Mouse (Mus musculus): Measurements from ENCODE around the gene Setd5. TPM values are rescaled to one million over a fixed set of nuclear protein-coding genes. Genes with fewer than 3 reads are reported as not detected.

The Setd5 gene
- polyA plus RNA-seq, 1 experiment from 2014 or later, result 66.3 TPM

DNA sequence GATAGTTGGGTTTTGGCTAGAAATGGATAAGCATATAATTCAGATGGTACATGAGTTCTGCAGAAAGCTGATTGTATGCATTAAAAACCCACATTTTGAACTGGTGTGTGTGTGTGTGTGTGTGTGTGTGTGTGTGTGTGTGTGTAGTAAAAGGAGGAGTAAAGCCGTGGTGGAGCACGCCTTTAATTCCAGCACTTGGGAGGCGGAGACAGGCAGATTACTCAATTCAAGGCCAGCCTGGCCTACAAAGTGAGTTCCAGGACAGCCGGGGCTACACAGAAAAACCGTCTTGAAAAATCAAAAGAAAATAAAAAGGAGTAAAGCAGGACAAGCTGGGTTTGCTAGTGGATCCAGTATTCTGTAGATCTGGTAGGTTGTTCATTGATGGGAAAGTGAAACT lies 20.5 kb downstream of the Setd5 start:
- H3K4me1 ChIP-seq (ENCODE audit: control insufficient read depth, insufficient read depth, low read length), result peaks cover 20% of the 10 kb centered on the region
- no peak overlapping the region for H3K9ac ChIP-seq (ENCODE audit: low read length)
- no peaks in the 10 kb centered on the region for H3K27me3 ChIP-seq (ENCODE audit: control insufficient read depth, insufficient read depth, low read length)
- ATAC-seq (ENCODE audit: insufficient read depth, low FRiP score), result no peak
- no peaks in the 10 kb centered on the region for H3K9me3 ChIP-seq (replicated peaks; ENCODE audit: control insufficient read depth, low read length)
- no peak overlapping the region for H3K4me3 ChIP-seq (replicated peaks; ENCODE audit: low read length)
- H3K4me2 ChIP-seq (ENCODE audit: low read depth, low read length), result no peak overlapping the region
- no peak overlapping the region for H3K27ac ChIP-seq (ENCODE audit: low read length)
- 79% methylated on average over 5 of the region's 5 CpGs for WGBS
- H3K36me3 ChIP-seq (ENCODE audit: control insufficient read depth, insufficient read depth, low read length), result no peaks in the 10 kb centered on the region

DNA sequence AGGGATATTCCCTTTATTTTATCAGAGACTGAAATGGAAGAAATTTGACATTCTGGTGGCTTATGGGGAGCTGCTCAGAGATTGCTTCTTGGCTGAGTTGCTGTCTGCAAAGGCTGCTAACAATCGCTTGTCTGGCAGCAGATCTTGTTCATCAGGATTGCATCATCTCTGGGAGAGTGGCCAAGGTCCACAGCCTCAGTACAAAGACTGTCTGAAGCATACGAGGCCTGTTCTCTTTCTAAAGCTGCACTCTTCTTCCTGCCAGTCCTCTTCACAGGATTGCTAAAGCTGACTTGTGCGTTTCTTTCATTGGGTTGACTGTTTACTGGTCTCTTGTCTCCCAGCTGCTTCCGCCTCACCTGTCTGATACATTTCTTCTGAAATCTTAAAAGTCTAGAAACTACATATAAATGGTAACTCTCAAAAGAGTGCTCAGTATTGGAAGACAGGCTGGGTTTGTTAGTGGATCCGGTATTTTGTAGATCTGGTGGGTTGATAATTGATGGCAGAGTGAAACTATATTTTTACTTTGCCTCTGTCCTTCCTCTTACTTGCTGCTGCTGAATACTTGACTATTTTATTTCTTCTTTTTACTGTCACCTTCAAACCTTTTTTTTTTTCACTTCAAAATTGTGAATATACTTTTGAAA lies 22.6 kb downstream of the Setd5 start:
- Histone ChIP-seq H3K4me2 (ENCODE audit: low read depth, low read length) (peak overlapping the region; percentile 37), H3K9ac (ENCODE audit: low read length) (peak overlapping the region; percentile 31; the same call in 1 of the 2 replicates)

DNA sequence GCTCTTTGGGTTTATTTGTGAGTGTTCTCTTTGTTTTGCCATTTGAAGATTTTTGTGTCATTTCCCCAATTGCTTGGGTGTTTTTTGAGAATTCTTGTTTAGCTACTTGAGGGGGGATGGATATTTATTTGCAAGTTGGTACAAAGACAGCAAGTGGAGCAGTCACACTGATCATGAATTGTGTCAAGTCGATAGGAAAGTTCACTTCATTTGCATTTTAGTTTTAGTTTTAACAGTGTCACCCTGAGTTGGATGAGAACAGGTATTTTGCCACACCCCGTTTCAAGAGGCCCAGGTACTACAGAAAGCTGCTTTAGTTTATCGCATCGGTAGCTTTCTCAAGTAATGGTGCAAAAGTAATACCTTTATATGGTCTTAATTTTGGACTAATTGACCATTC lies 25.4 kb downstream of the Setd5 start:
- Histone ChIP-seq H3K4me3 (replicated peaks; ENCODE audit: low read length) (no peak overlapping the region), H3K27me3 (ENCODE audit: control insufficient read depth, insufficient read depth, low read length) (no peaks in the 10 kb centered on the region), H3K27ac (ENCODE audit: low read length) (no peak overlapping the region), H3K4me2 (ENCODE audit: low read depth, low read length) (no peak overlapping the region), H3K9me3 (replicated peaks; ENCODE audit: control insufficient read depth, low read length) (no peaks in the 10 kb centered on the region), H3K36me3 (ENCODE audit: control insufficient read depth, insufficient read depth, low read length) (no peaks in the 10 kb centered on the region), H3K4me1 (ENCODE audit: control insufficient read depth, insufficient read depth, low read length) (peaks cover 13% of the 10 kb centered on the region), H3K9ac (ENCODE audit: low read length) (no peak overlapping the region)
- ATAC-seq (ENCODE audit: insufficient read depth, low FRiP score), result no peak
- WGBS, result 78% methylated on average over 4 of the region's 4 CpGs

More for the DNA sequence above, 22.6 kb downstream of the Setd5 start:
- peak; percentile 93 for ATAC-seq (ENCODE audit: insufficient read depth, low FRiP score)
- Histone ChIP-seq H3K4me1 (ENCODE audit: control insufficient read depth, insufficient read depth, low read length) (peaks cover 20% of the 10 kb centered on the region), H3K9me3 (replicated peaks; ENCODE audit: control insufficient read depth, low read length) (no peaks in the 10 kb centered on the region), H3K36me3 (ENCODE audit: control insufficient read depth, insufficient read depth, low read length) (no peaks in the 10 kb centered on the region), H3K27me3 (ENCODE audit: control insufficient read depth, insufficient read depth, low read length) (no peaks in the 10 kb centered on the region), H3K4me3 (replicated peaks; ENCODE audit: low read length) (no peak overlapping the region), H3K27ac (ENCODE audit: low read length) (peak overlapping the region; percentile 87)
- 13% methylated on average over 5 of the region's 5 CpGs for WGBS

DNA sequence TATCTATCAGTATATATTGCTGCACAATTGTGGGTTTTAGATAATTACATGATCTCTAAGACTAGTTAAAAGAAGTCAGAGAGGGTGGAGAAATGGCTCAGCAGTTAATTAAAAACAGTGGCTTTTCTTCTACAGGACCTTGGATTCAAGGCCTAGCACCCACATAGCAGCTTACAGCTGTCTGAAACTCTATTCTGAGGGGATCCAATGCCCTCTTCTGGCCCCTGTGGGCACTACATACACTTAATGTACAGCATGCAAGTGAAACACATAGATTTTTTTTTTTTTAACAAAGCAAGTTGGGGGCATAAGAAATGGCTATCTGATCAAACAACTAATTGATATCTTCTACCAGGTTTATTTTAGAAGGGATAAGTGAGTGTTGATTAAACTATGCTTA lies 26.6 kb downstream of the Setd5 start:
- no peaks in the 10 kb centered on the region for H3K27me3 ChIP-seq (ENCODE audit: control insufficient read depth, insufficient read depth, low read length)
- peaks cover 11% of the 10 kb centered on the region for H3K4me1 ChIP-seq (ENCODE audit: control insufficient read depth, insufficient read depth, low read length)
- no peak overlapping the region for H3K4me3 ChIP-seq (replicated peaks; ENCODE audit: low read length)
- no peak overlapping the region for H3K4me2 ChIP-seq (ENCODE audit: low read depth, low read length)
- H3K36me3 ChIP-seq (ENCODE audit: control insufficient read depth, insufficient read depth, low read length), result no peaks in the 10 kb centered on the region
- no peak overlapping the region for H3K27ac ChIP-seq (ENCODE audit: low read length)
- ATAC-seq (ENCODE audit: insufficient read depth, low FRiP score), result no peak
- no peaks in the 10 kb centered on the region for H3K9me3 ChIP-seq (replicated peaks; ENCODE audit: control insufficient read depth, low read length)
- H3K9ac ChIP-seq (ENCODE audit: low read length), result no peak overlapping the region

DNA sequence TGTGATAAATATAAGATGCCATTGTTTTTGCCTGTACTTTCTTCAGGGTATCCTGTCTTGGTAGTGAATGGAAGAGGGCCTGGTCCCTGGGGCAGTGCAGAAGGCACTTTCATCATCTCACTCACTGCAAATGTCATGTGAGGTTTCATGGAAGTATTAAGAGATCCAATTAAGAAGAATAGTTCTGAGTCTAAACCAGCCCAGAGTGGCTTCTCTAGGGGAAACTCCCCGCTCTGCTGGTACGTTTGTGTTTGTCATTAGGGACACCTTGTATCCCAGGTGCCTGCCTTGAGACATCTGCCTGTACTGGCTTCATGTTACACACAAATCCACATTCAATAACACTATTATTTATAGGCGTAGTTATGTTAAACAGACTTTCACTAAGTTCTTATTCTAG lies 32.2 kb downstream of the Setd5 start:
- 0 out of 2 replicates have a peak, but pooled peaks cover 18% of the 10 kb centered on the region for H3K36me3 ChIP-seq (ENCODE audit: control insufficient read depth, insufficient read depth, low read length)
- ATAC-seq (ENCODE audit: insufficient read depth, low FRiP score), result no peak
- no peaks in the 10 kb centered on the region; the same call in 1 of the 2 replicates for H3K4me1 ChIP-seq (ENCODE audit: control insufficient read depth, insufficient read depth, low read length)
- H3K4me2 ChIP-seq (ENCODE audit: low read depth, low read length), result no peak overlapping the region
- no peaks in the 10 kb centered on the region for H3K9me3 ChIP-seq (replicated peaks; ENCODE audit: control insufficient read depth, low read length)
- no peaks in the 10 kb centered on the region for H3K27me3 ChIP-seq (ENCODE audit: control insufficient read depth, insufficient read depth, low read length)
- 86% methylated on average over 3 of the region's 3 CpGs for WGBS
- H3K4me3 ChIP-seq (replicated peaks; ENCODE audit: low read length), result no peak overlapping the region
- H3K9ac ChIP-seq (ENCODE audit: low read length), result no peak overlapping the region
- H3K27ac ChIP-seq (ENCODE audit: low read length), result no peak overlapping the region

DNA sequence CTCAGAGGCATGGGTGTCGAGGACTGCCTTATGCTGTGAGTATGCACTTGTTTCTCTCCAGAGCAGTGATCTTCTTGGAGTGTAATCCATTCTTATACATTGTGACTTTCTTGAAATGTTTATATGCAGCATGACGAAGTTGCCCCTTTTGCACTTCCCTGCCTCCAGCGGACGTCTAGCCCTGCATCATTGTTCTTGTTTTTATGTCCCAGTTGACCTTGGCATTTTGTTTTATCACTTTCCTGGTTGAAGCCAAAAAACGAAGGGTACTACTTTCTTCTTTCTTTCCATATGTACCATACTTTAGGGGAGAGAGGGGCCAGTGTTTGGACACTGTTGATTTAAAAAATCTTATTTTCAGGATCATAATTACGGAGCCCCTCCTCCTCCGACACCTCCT lies 32.8 kb downstream of the Setd5 start:
- no peak overlapping the region for H3K4me3 ChIP-seq (replicated peaks; ENCODE audit: low read length)
- H3K4me1 ChIP-seq (ENCODE audit: control insufficient read depth, insufficient read depth, low read length), result no peaks in the 10 kb centered on the region
- 81% methylated on average over 7 of the region's 7 CpGs for WGBS
- H3K36me3 ChIP-seq (ENCODE audit: control insufficient read depth, insufficient read depth, low read length), result peaks cover 23% of the 10 kb centered on the region; the same call in 1 of the 2 replicates
- no peaks in the 10 kb centered on the region for H3K27me3 ChIP-seq (ENCODE audit: control insufficient read depth, insufficient read depth, low read length)
- no peak overlapping the region for H3K4me2 ChIP-seq (ENCODE audit: low read depth, low read length)
- no peak overlapping the region for H3K27ac ChIP-seq (ENCODE audit: low read length)
- no peak for ATAC-seq (ENCODE audit: insufficient read depth, low FRiP score)
- no peaks in the 10 kb centered on the region for H3K9me3 ChIP-seq (replicated peaks; ENCODE audit: control insufficient read depth, low read length)
- no peak overlapping the region for H3K9ac ChIP-seq (ENCODE audit: low read length)

DNA sequence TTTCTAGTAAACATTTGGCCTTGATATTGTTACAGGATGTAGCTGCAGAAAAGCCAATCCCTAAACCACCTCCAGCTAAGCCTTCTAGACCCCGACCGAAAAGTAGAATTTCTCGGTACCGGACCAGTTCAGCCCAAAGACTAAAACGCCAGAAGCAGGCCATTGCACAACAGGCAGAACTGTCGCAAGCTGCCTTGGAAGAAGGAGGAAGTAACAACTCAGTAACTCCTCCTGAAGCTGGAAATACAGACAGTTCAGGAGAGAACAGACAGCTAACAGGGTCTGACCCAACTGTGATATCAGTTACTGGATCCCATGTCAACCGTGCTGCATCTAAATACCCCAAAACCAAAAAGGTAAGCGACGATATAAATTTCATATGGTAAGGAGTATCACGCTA lies 43.6 kb downstream of the Setd5 start:
- no peak for ATAC-seq (ENCODE audit: insufficient read depth, low FRiP score)
- 93% methylated on average over 10 of the region's 10 CpGs for WGBS
- no peaks in the 10 kb centered on the region for H3K9me3 ChIP-seq (replicated peaks; ENCODE audit: control insufficient read depth, low read length)

DNA sequence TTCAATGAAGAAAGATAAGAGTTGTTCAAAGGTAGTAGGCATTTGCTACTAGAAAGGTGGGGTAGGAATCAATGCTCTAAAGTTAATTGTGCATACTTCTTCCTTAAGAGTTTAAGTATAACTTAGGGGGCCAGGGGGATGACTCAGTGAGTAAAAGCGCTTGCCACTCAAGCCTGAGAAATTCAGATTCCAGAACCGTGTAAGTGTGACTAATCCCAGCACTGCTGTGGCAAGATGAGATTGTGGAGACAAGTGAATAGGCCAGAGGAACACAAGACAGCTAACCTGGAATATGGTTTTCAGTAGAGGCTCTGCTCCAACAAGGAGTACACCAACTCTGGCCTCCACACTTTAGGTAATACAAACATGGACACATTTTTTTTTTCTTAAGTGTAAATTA lies 56.2 kb downstream of the Setd5 start:
- H3K36me3 ChIP-seq (ENCODE audit: control insufficient read depth, insufficient read depth, low read length), result peaks cover 17% of the 10 kb centered on the region
- H3K27ac ChIP-seq (ENCODE audit: low read length), result no peak overlapping the region
- ATAC-seq (ENCODE audit: insufficient read depth, low FRiP score), result no peak
- 86% methylated on average over 2 of the region's 2 CpGs for WGBS
- H3K4me1 ChIP-seq (ENCODE audit: control insufficient read depth, insufficient read depth, low read length), result no peaks in the 10 kb centered on the region
- no peaks in the 10 kb centered on the region for H3K9me3 ChIP-seq (replicated peaks; ENCODE audit: control insufficient read depth, low read length)
- no peak overlapping the region for H3K4me3 ChIP-seq (replicated peaks; ENCODE audit: low read length)
- no peak overlapping the region for H3K4me2 ChIP-seq (ENCODE audit: low read depth, low read length)
- no peaks in the 10 kb centered on the region for H3K27me3 ChIP-seq (ENCODE audit: control insufficient read depth, insufficient read depth, low read length)
- H3K9ac ChIP-seq (ENCODE audit: low read length), result no peak overlapping the region

More for the DNA sequence above, 43.6 kb downstream of the Setd5 start:
- H3K9ac ChIP-seq (ENCODE audit: low read length), result no peak overlapping the region
- H3K4me3 ChIP-seq (replicated peaks; ENCODE audit: low read length), result no peak overlapping the region
- H3K27ac ChIP-seq (ENCODE audit: low read length), result no peak overlapping the region
- H3K4me2 ChIP-seq (ENCODE audit: low read depth, low read length), result no peak overlapping the region
- peaks cover 28% of the 10 kb centered on the region for H3K36me3 ChIP-seq (ENCODE audit: control insufficient read depth, insufficient read depth, low read length)
- H3K4me1 ChIP-seq (ENCODE audit: control insufficient read depth, insufficient read depth, low read length), result no peaks in the 10 kb centered on the region
- H3K27me3 ChIP-seq (ENCODE audit: control insufficient read depth, insufficient read depth, low read length), result no peaks in the 10 kb centered on the region

DNA sequence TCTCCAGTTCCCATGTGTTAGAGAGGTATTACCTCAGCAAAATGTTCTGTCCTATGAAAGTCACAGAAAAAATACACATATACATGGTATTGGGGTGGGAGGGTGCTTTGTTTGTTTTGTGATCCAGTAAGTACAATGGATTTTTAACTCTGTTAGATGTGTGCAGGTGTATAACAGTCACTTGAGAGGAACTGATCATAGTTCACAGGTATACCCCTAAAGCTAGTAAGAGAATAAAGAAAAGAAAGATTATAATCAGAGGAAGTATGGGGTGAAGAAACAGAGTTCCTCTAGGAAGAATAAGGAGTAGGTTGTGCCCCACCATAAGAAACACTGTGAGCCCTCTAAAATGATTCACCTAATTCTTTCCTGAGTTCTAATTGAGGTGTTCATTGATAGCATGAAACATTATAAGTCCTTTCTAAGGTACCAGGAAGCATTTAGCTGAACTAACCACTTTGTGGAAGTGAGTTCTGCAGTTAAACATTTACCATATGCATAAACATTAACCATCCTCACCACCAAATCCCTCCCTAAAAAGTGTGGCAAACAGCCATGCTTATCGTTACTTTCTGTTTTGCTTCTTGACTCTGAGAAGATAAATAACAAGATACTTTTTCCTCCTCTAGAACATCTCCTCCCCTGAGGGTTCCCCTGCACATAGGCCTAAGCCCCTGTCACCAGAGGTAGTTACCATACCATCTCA lies 64.4 kb downstream of the Setd5 start:
- H3K4me3 ChIP-seq (replicated peaks; ENCODE audit: low read length), result no peak overlapping the region
- no peak overlapping the region for H3K9ac ChIP-seq (ENCODE audit: low read length)
- no peaks in the 10 kb centered on the region for H3K9me3 ChIP-seq (replicated peaks; ENCODE audit: control insufficient read depth, low read length)
- H3K4me2 ChIP-seq (ENCODE audit: low read depth, low read length), result no peak overlapping the region
- H3K4me1 ChIP-seq (ENCODE audit: control insufficient read depth, insufficient read depth, low read length), result peaks cover 2% of the 10 kb centered on the region; the same call in 1 of the 2 replicates
- no peaks in the 10 kb centered on the region for H3K27me3 ChIP-seq (ENCODE audit: control insufficient read depth, insufficient read depth, low read length)
- peak overlapping the region; percentile 44; the same call in 1 of the 2 replicates for H3K27ac ChIP-seq (ENCODE audit: low read length)
- peaks cover 12% of the 10 kb centered on the region for H3K36me3 ChIP-seq (ENCODE audit: control insufficient read depth, insufficient read depth, low read length)
- 0 out of 2 replicates have a peak, but pooled peaks have one; percentile 33 for ATAC-seq (ENCODE audit: insufficient read depth, low FRiP score)
- WGBS, result 40% methylated on average over 1 of the region's 1 CpGs
